Mouse (Mus musculus) C2C12 (cell line): ENCODE data around the gene Zfand3. TPM values are rescaled to one million over a fixed set of nuclear protein-coding genes. Genes with fewer than 3 reads are reported as not detected.

Source experiments
- H3K27me3 ChIP-seq: one replicate; pipeline ENCODE4 v1.6.1; 2011; ENCODE audit not compliant: control insufficient read depth, insufficient read depth, insufficient read length
- H3K36me3 ChIP-seq: one replicate; pipeline ENCODE4 v1.6.1; 2011; ENCODE audit not compliant: control insufficient read depth, insufficient read depth
- H3K4me3 ChIP-seq: one replicate; pipeline ENCODE4 v1.5.1; 2011; ENCODE audit warnings: mild to moderate bottlenecking, control low read depth; ENCODE audit not compliant: poor library complexity, insufficient read depth, severe bottlenecking
- H3K79me2 ChIP-seq: one replicate; pipeline ENCODE4 v1.6.1; 2011; ENCODE audit not compliant: control insufficient read depth, insufficient read depth
- H3K79me3 ChIP-seq: one replicate; pipeline ENCODE4 v1.6.1; 2011; ENCODE audit warnings: low read depth, control low read depth
- H3ac ChIP-seq: one replicate; pipeline ENCODE3; 2011; ENCODE audit warnings: low read depth; ENCODE audit not compliant: control insufficient read depth, insufficient read length
- CEBPB ChIP-seq: IDR thresholded peaks from one replicate; pipeline ENCODE4 v1.6.1; 2011; ENCODE audit warnings: low read depth, mild to moderate bottlenecking, control low read depth, moderate library complexity
- CTCF ChIP-seq: IDR thresholded peaks from one replicate; pipeline ENCODE4 v1.5.1; 2011; ENCODE audit not compliant: control insufficient read depth, insufficient read depth, insufficient read length
- FOSL1 ChIP-seq: IDR thresholded peaks from one replicate; pipeline ENCODE4 v1.8.0; 2011; ENCODE audit warnings: mild to moderate bottlenecking, low read length; ENCODE audit not compliant: poor library complexity, insufficient read depth, severe bottlenecking
- MAX ChIP-seq: IDR thresholded peaks from one replicate; pipeline ENCODE4 v1.6.1; 2011; ENCODE audit warnings: mild to moderate bottlenecking, control low read depth
- MYOD1 ChIP-seq: IDR thresholded peaks from one replicate; pipeline ENCODE4 v1.6.1; 2011; ENCODE audit warnings: low read depth; ENCODE audit not compliant: control insufficient read depth, insufficient read length
- MYOG ChIP-seq: IDR thresholded peaks from one replicate; pipeline ENCODE4 v1.6.1; 2011; ENCODE audit not compliant: control insufficient read depth, insufficient read length; ENCODE audit errors: extremely low read depth
- USF1 ChIP-seq: IDR thresholded peaks from one replicate; pipeline ENCODE4 v1.6.1; 2011; ENCODE audit warnings: low read depth, mild to moderate bottlenecking, control low read depth, moderate library complexity
- polyA plus RNA-seq: library from polyadenylated mRNA; unstranded; fragments of >200 nt; fragmentation: generic; extraction: Trizol; gene quantifications from one replicate; pipeline ENCODE4 v1.2.1, GENCODE M21; 2012; ENCODE audit warnings: missing spikeins

Zfand3 gene
- polyA plus RNA-seq, 1 experiment: 78.6 TPM

- Histone ChIP-seq H3K36me3 (no peaks in the 10 kb centered on the region), H3K79me3 (peaks cover 38% of the 10 kb centered on the region), H3K4me3 (no peak overlapping the region), H3ac (no peak overlapping the region), H3K27me3 (no peaks in the 10 kb centered on the region), H3K79me2 (peaks cover 94% of the 10 kb centered on the region)
- TF ChIP-seq USF1 (no peak), CTCF (no peak)
Observed at GRCm38 (mm10) chr17:30112555-30113305, 108.2 kb downstream of the Zfand3 start.

GRCm38 (mm10) chr17:30114761-30115160 lies 110.2 kb downstream of the Zfand3 start:
- Histone ChIP-seq H3K4me3 (no peak overlapping the region), H3ac (no peak overlapping the region), H3K36me3 (no peaks in the 10 kb centered on the region), H3K79me2 (peaks cover 81% of the 10 kb centered on the region), H3K27me3 (no peaks in the 10 kb centered on the region), H3K79me3 (peaks cover 35% of the 10 kb centered on the region)
- TF ChIP-seq CTCF (no peak), MAX (no peak), CEBPB (no peak), FOSL1 (no peak), MYOG (no peak), MYOD1 (no peak)

GRCm38 (mm10) chr17:30116226-30116625 lies 111.7 kb downstream of the Zfand3 start:
- Histone ChIP-seq H3K36me3 (no peaks in the 10 kb centered on the region), H3K79me3 (peaks cover 39% of the 10 kb centered on the region), H3ac (no peak overlapping the region), H3K4me3 (no peak overlapping the region), H3K27me3 (no peaks in the 10 kb centered on the region), H3K79me2 (peaks cover 80% of the 10 kb centered on the region)
- TF ChIP-seq FOSL1: no peak
- no peak for TF ChIP-seq CTCF
- TF ChIP-seq USF1: no peak
- TF ChIP-seq CEBPB: no peak
- no peak for TF ChIP-seq MYOD1

- H3K79me2 ChIP-seq: peaks cover 68% of the 10 kb centered on the region
- TF ChIP-seq MYOG: no peak
- no peak for TF ChIP-seq CEBPB
- TF ChIP-seq USF1: no peak
- TF ChIP-seq FOSL1: no peak
- no peak for TF ChIP-seq MYOD1
- no peak for TF ChIP-seq CTCF
- peaks cover 36% of the 10 kb centered on the region for H3K79me3 ChIP-seq
- H3ac ChIP-seq: no peak overlapping the region
- no peak overlapping the region for H3K4me3 ChIP-seq
- no peaks in the 10 kb centered on the region for H3K27me3 ChIP-seq
- no peaks in the 10 kb centered on the region for H3K36me3 ChIP-seq
Observed at GRCm38 (mm10) chr17:30118036-30118435, 113.5 kb downstream of the Zfand3 start.

DNA sequence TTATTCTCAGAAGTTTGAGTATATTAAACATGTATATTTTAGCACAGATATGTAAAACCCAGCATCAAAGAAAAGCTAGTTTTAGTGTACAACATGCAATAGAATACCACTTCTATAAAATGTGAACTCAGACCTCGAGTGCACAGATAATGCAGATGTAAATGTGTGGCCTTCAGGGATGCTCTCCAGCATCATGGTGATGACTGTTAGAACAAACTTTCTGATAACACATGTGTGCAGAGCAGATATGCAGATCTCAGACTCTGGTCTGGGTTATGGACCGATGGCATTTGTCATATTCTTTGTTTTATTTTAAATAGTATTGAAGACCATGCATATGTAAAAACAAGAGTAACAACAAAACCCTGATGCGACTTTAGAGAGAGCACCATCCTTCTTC lies 117.7 kb downstream of the Zfand3 start:
- peaks cover 64% of the 10 kb centered on the region for H3K79me2 ChIP-seq
- H3K36me3 ChIP-seq: peaks cover 10% of the 10 kb centered on the region
- TF ChIP-seq MAX (no peak), MYOG (no peak), MYOD1 (no peak), USF1 (no peak), FOSL1 (no peak), CEBPB (no peak), CTCF (no peak)
- H3K4me3 ChIP-seq: no peak overlapping the region
- H3ac ChIP-seq: no peak overlapping the region
- no peaks in the 10 kb centered on the region for H3K27me3 ChIP-seq
- H3K79me3 ChIP-seq: peaks cover 30% of the 10 kb centered on the region

DNA sequence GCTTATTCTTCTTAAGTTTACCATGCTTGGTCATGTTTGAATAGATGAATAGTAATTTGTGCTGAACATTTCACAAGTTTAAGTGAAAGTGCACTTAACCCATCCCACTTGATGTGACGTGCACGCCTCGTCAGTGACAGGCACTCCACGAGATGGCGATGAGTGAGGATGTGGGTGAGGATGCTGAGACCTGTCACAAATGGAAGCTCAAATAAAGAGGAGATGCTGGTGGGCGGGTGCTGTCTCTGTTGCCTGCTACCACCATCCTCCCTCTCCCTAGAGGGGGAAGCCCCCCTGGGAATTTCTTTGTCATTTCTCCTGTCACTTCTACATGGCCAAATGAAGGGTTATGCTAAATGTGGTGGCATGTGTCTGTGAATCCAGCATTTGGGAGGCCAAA lies 123.9 kb downstream of the Zfand3 start:
- no peak overlapping the region for H3ac ChIP-seq
- H3K36me3 ChIP-seq: peaks cover 27% of the 10 kb centered on the region
- no peak overlapping the region for H3K4me3 ChIP-seq
- H3K79me3 ChIP-seq: peaks cover 37% of the 10 kb centered on the region
- no peak for TF ChIP-seq FOSL1
- TF ChIP-seq MAX: no peak
- TF ChIP-seq USF1: no peak
- TF ChIP-seq MYOG: no peak
- no peak for TF ChIP-seq CEBPB
- TF ChIP-seq CTCF: no peak
- TF ChIP-seq MYOD1: no peak
- H3K27me3 ChIP-seq: no peaks in the 10 kb centered on the region
- H3K79me2 ChIP-seq: peaks cover 74% of the 10 kb centered on the region
